Mouse (Mus musculus): ENCODE data around the gene Vmn2r95. TPM values are rescaled to one million over a fixed set of nuclear protein-coding genes. Genes with fewer than 3 reads are reported as not detected.
"Not testable (repeated sequence)": the region's sequence is repeated elsewhere in the genome, so short reads cannot be mapped to it uniquely, and the experiment has no call there.

Gene Vmn2r95
- polyA plus RNA-seq (2016; fragmentation: Nextera tagmentation; extraction: Ambion mirVana) = not detected in 2 replicates

- no peaks in the 10 kb centered on the region for H3K36me3 ChIP-seq
- no peaks in the 10 kb centered on the region for H3K27me3 ChIP-seq (ENCODE audit: insufficient read depth, poor library complexity, severe bottlenecking)
- no peak for DNase-seq (ENCODE audit: low spot score)
- H3K27ac ChIP-seq = no peak within 1 kb of the TSS
- H3K4me3 ChIP-seq = no peak within 1 kb of the TSS
- 34% methylated on average over 1 of the region's 1 CpGs for WGBS
- no peaks in the 10 kb centered on the region for H3K4me1 ChIP-seq
- H3K9me3 ChIP-seq = no peaks in the 10 kb centered on the region
Measured at GRCm38 (mm10) chr17:18423778-18424177, at the start of gene Vmn2r95. Vmn2r95 (plus strand) TSS chr17:18424078.

DNA sequence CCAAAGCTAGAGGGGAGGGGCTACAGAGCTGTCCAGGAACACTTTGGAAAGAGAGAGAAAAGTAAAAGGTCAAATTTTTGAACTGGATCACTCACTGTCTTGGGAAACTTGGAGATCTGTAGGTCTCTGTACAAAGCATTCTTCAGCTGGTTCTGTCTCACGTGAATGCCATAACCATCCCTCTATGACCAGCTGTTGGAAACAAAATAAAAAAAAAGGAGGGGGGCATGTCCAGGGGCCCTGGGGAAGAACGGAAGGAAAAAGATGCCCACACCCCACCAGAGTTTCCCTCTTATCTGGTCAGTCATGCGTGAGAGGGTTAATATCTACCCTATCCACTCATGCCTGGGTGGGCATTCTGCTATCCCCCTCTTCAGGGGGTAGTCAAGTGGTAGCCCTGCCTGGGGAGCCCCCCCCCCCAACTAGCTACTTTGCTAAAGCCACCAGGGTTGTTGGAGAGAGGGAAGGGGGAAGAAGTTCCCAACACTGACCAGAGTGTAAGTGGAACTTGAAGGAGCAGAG, 31.8 kb downstream of the Vmn2r95 start:
- H3K4me3 ChIP-seq = no peak overlapping the region
- H3K27me3 ChIP-seq (ENCODE audit: insufficient read depth, poor library complexity, severe bottlenecking) = no peaks in the 10 kb centered on the region
- DNase-seq (ENCODE audit: low spot score) = no peak
- WGBS = 76% methylated on average over 3 of the region's 3 CpGs
- no peaks in the 10 kb centered on the region for H3K4me1 ChIP-seq
- H3K27ac ChIP-seq = no peak overlapping the region
- H3K36me3 ChIP-seq = no peaks in the 10 kb centered on the region
- H3K9me3 ChIP-seq = peaks cover 12% of the 10 kb centered on the region

GRCm38 (mm10) chr17:18458126-18458634, 34.3 kb downstream of the Vmn2r95 start:
- not testable (repeated sequence) for DNase-seq (ENCODE audit: low spot score); H3K4me3 ChIP-seq; H3K27me3 ChIP-seq (ENCODE audit: insufficient read depth, poor library complexity, severe bottlenecking); H3K27ac ChIP-seq; H3K36me3 ChIP-seq; H3K4me1 ChIP-seq
- 85% methylated on average over 3 of the region's 3 CpGs for WGBS
- peaks cover 12% of the 10 kb centered on the region for H3K9me3 ChIP-seq

- no peaks in the 10 kb centered on the region for H3K36me3 ChIP-seq
- no peak for DNase-seq (ENCODE audit: low spot score)
Measured at GRCm38 (mm10) chr17:18462695-18463094, 38.8 kb downstream of the Vmn2r95 start.

DNA sequence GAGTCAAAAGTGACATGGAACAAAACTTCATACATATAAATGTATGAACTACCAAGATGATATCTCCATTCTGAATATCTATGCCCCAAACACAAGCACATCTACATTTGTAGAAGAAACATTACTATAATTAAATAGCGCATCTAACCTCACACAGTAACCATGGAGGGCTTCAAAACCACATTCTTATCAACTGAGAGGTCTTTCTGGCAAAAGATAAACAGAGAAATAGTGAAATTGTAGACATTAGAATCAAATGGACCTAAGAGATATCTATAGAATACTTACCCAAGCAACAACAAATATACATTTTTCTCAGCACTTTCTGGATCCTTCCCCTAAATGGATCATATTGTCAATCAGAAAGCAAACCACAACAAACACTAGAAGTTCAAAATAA, 56.0 kb downstream of the Vmn2r95 start:
- no peaks in the 10 kb centered on the region for H3K4me1 ChIP-seq
- H3K4me3 ChIP-seq = no peak overlapping the region
- H3K36me3 ChIP-seq = no peaks in the 10 kb centered on the region
- H3K9me3 ChIP-seq = no peaks in the 10 kb centered on the region
- no peaks in the 10 kb centered on the region for H3K27me3 ChIP-seq (ENCODE audit: insufficient read depth, poor library complexity, severe bottlenecking)
- WGBS = 71% methylated on average over 1 of the region's 1 CpGs
- no peak overlapping the region for H3K27ac ChIP-seq
- no peak for DNase-seq (ENCODE audit: low spot score)

More at GRCm38 (mm10) chr17:18462695-18463094, 38.8 kb downstream of the Vmn2r95 start:
- peaks cover 4% of the 10 kb centered on the region; the same call in 1 of the 2 replicates for H3K9me3 ChIP-seq
- H3K27me3 ChIP-seq (ENCODE audit: insufficient read depth, poor library complexity, severe bottlenecking) = no peaks in the 10 kb centered on the region
- H3K4me3 ChIP-seq = no peak overlapping the region
- H3K4me1 ChIP-seq = no peaks in the 10 kb centered on the region
- H3K27ac ChIP-seq = no peak overlapping the region

Other genes starting within 250 kb of the Vmn2r95 start
- not detected in 2 replicates for gene Vmn2r94, start 146.3 kb upstream of the Vmn2r95 start, polyA plus RNA-seq (2016; fragmentation: Nextera tagmentation; extraction: Ambion mirVana)
- gene Vmn2r93, start 126.0 kb upstream of the Vmn2r95 start, polyA plus RNA-seq (2016; fragmentation: Nextera tagmentation; extraction: Ambion mirVana) = not detected in 2 replicates
- not detected in 2 replicates for gene Vmn2r96, start 149.1 kb downstream of the Vmn2r95 start, polyA plus RNA-seq (2016; fragmentation: Nextera tagmentation; extraction: Ambion mirVana)

All from heart, embryonic 10.5 days (tissue).